Mouse (Mus musculus): ENCODE data around the gene Mettl11b. TPM values are rescaled to one million over a fixed set of nuclear protein-coding genes. Genes with fewer than 3 reads are reported as not detected.

Mettl11b gene
- 0.44 and 0.53 TPM in 2 replicates for polyA plus RNA-seq (2012; rRNA removed)

GRCm38 (mm10) chr1:163725106-163725759 lies at the start of gene Mettl11b:
Gene Mettl11b (minus strand): TSS chr1:163725232.

Other genes starting within 250 kb of the Mettl11b start
- gene Kifap3, start 54.4 kb upstream of the Mettl11b start, polyA plus RNA-seq (2012; rRNA removed), result 75.8 and 76.3 TPM in 2 replicates
- gene Scyl3, start 203.9 kb upstream of the Mettl11b start, polyA plus RNA-seq (2012; rRNA removed), result 17.4 and 17.9 TPM in 2 replicates

Measured in central nervous system, embryonic 14 days (tissue).